Mouse (Mus musculus) E14TG2a.4 (cell line): Measurements from ENCODE around the gene Lman1l.

ENCODE experiments used
- CTCF ChIP-seq: conservative IDR thresholded peaks from 2 replicates; pipeline ENCODE4 v1.5.1; 2014; ENCODE audit warnings: low read length
- NANOG ChIP-seq: IDR thresholded peaks from 2 replicates; pipeline ENCODE4 v1.6.1; 2014; ENCODE audit warnings: borderline replicate concordance, low read length, mixed read lengths
- POU5F1 ChIP-seq: IDR thresholded peaks from 2 replicates; pipeline ENCODE4 v1.6.1; 2014; ENCODE audit warnings: low read length, borderline replicate concordance

DNA sequence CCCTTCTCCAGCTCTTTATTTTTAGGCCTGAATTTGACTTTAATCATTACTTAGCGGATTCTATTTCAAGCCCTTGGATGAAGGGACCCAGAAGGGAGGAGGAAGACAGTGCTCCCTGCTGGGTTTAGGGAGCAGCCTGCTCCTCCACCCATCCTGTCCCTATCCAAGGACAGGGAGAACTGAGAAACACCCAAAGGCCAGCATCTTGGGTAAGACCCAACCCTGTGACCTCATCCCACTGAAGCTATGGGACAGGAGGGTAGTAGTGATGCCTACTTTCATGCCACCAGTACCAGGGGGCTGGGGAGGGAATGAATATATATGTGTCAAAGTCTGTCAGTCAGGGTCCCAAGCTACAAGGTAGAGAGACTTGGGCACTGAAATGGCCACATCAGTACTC, 20.4 kb upstream of the Lman1l start:
- TF ChIP-seq CTCF (no peak), NANOG (no peak), POU5F1 (no peak)
